Mouse (Mus musculus) embryonic facial prominence, embryonic 12.5 days (tissue): ENCODE measurements around the gene Olfr796. TPM values are rescaled to one million over a fixed set of nuclear protein-coding genes. Genes with fewer than 3 reads are reported as not detected.

Experiments used
- ATAC-seq: fragments of 200-750 bp; cut with Nextera tagmentation; 2 replicates; pipeline ENCODE4 v1.8.0; 2017; ENCODE audit not compliant: insufficient number of reproducible peaks, insufficient read depth, low FRiP score, low TSS enrichment
- H3K27ac ChIP-seq: fragments of 300-500 bp; sonication (generic); 2 replicates; pipeline ENCODE4 v1.5.1; 2016; ENCODE audit warnings: mild to moderate bottlenecking
- H3K27me3 ChIP-seq: fragments of 300-500 bp; sonication (generic); 2 replicates; pipeline ENCODE4 v1.6.1; 2016; ENCODE audit warnings: mild to moderate bottlenecking, moderate library complexity
- H3K36me3 ChIP-seq: fragments of 300-500 bp; sonication (generic); 2 replicates; pipeline ENCODE4 v1.6.1; 2016; ENCODE audit warnings: mild to moderate bottlenecking
- H3K4me1 ChIP-seq: fragments of 300-500 bp; sonication (generic); 2 replicates; pipeline ENCODE4 v1.6.1; 2016
- H3K4me2 ChIP-seq: fragments of 300-500 bp; sonication (generic); replicated peaks from 2 replicates; pipeline ENCODE4 v1.6.1; 2016; ENCODE audit warnings: mild to moderate bottlenecking, moderate library complexity
- H3K4me3 ChIP-seq: fragments of 300-500 bp; sonication (generic); 2 replicates; pipeline ENCODE4 v1.5.1; 2016; ENCODE audit warnings: mild to moderate bottlenecking
- H3K9ac ChIP-seq: fragments of 300-500 bp; sonication (generic); 2 replicates; pipeline ENCODE4 v1.6.1; 2016; ENCODE audit warnings: mild to moderate bottlenecking, moderate library complexity
- H3K9me3 ChIP-seq: fragments of 300-500 bp; sonication (generic); 2 replicates; pipeline ENCODE4 v1.6.1; 2016; ENCODE audit warnings: mild to moderate bottlenecking, moderate library complexity
- WGBS: fragments of 180-500 bp; shearing (Covaris S2); methylation state at CpG from one replicate; pipeline ENCODE4 v1.1.7; 2016; 5-methylcytosine and 5-hydroxymethylcytosine counted together
- microRNA-seq: library from miRNA; unstranded; fragments of <30 nt; microRNA quantifications from one replicate; pipeline ENCODE4, GENCODE M21; 2017
- polyA plus RNA-seq: library from polyadenylated mRNA; unstranded; fragments of >200 nt; fragmentation: Nextera tagmentation; extraction: Ambion mirVana; gene quantifications from 2 replicates; pipeline ENCODE4 v1.2.1, GENCODE M21; 2016

Olfr796 gene
- polyA plus RNA-seq = not detected in 2 replicates

GRCm38 (mm10) chr10:129612470-129612869 lies at the start of gene Olfr796:
Gene Olfr796, minus strand, starts transcription at chr10:129612570.
- Histone ChIP-seq H3K9me3 (no peaks in the 10 kb centered on the region), H3K4me3 (no peak within 1 kb of the TSS), H3K27ac (no peak within 1 kb of the TSS), H3K36me3 (no peaks in the 10 kb centered on the region), H3K9ac (no peak within 1 kb of the TSS), H3K4me2 (no peak within 1 kb of the TSS), H3K27me3 (no peaks in the 10 kb centered on the region), H3K4me1 (no peaks in the 10 kb centered on the region)
- WGBS = 96% methylated on average over 1 of the region's 1 CpGs
- ATAC-seq = no peak

GRCm38 (mm10) chr10:129657394-129657793 lies 45.0 kb upstream of the Olfr796 start, which contains the start of gene Olfr800:
Gene Olfr800, plus strand, starts transcription at chr10:129657694.
- Histone ChIP-seq H3K4me3 (no peak within 1 kb of the TSS), H3K36me3 (no peaks in the 10 kb centered on the region), H3K27me3 (no peaks in the 10 kb centered on the region), H3K4me1 (no peaks in the 10 kb centered on the region), H3K9ac (no peak within 1 kb of the TSS), H3K27ac (no peak within 1 kb of the TSS), H3K4me2 (no peak within 1 kb of the TSS), H3K9me3 (no peaks in the 10 kb centered on the region)
- no peak for ATAC-seq

DNA sequence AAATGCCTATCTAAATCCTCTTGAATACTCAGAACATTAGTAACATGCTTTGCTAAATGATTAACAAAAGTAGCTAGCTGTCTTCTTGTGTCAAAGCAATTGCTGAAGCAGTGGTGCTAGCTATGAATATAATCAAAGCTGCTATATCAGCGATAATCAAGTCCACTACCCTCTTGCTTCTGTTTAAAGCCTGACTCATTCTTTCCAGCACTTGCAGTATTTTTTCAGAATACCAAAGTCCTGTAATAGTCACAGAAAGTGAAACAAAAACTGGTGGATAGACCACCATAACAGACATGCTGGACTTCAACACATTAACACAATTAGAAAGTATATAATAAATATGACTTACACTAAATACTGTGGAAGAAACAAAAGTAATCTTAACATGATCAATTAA lies 39.4 kb upstream of the Olfr796 start:
- H3K4me1 ChIP-seq = no peaks in the 10 kb centered on the region
- no peak overlapping the region for H3K27ac ChIP-seq
- no peak overlapping the region for H3K4me2 ChIP-seq
- H3K27me3 ChIP-seq = no peaks in the 10 kb centered on the region
- no peak for ATAC-seq
- H3K9me3 ChIP-seq = no peaks in the 10 kb centered on the region
- no peak overlapping the region for H3K9ac ChIP-seq
- H3K4me3 ChIP-seq = no peak overlapping the region
- WGBS = 86% methylated on average over 1 of the region's 1 CpGs
- H3K36me3 ChIP-seq = no peaks in the 10 kb centered on the region

GRCm38 (mm10) chr10:129637184-129637583 lies 24.8 kb upstream of the Olfr796 start, which contains the start of gene Olfr799:
Gene Olfr799, plus strand, starts transcription at chr10:129637484.
- Histone ChIP-seq H3K4me3 (no peak within 1 kb of the TSS), H3K27me3 (no peaks in the 10 kb centered on the region), H3K27ac (no peak within 1 kb of the TSS), H3K9me3 (no peaks in the 10 kb centered on the region), H3K36me3 (no peaks in the 10 kb centered on the region), H3K9ac (no peak within 1 kb of the TSS), H3K4me1 (no peaks in the 10 kb centered on the region), H3K4me2 (no peak within 1 kb of the TSS)
- no peak for ATAC-seq
- 18% methylated on average over 1 of the region's 1 CpGs for WGBS

DNA sequence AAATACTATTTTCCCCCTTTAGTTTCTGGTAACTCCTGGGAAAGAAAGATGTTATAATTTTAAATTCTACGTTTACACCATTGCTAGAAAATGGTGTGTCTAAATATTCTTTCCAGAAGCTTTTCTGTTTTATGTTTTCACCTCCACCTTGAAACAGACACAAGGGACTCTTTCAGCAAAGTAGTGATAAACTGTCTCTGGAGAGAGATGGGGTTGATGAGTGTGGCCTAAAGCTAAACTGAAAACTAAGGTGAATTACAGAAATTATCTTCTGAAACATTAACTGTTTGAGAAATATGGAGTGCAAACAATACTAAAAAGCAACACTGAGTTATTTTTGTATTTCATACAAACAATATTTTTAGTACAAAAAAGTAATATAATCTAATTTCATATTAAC lies 15.5 kb upstream of the Olfr796 start, which contains the start of gene Olfr798:
Gene Olfr798 (minus strand): TSS at position 101 of the 400 bp plus-strand sequence.
- no peak for ATAC-seq
- Histone ChIP-seq H3K4me1 (no peaks in the 10 kb centered on the region), H3K27ac (no peak within 1 kb of the TSS), H3K4me2 (no peak within 1 kb of the TSS), H3K27me3 (no peaks in the 10 kb centered on the region), H3K9ac (no peak within 1 kb of the TSS), H3K9me3 (no peaks in the 10 kb centered on the region), H3K36me3 (no peaks in the 10 kb centered on the region), H3K4me3 (no peak within 1 kb of the TSS)
- WGBS = 69% methylated on average over 1 of the region's 1 CpGs

- no peaks in the 10 kb centered on the region for H3K9me3 ChIP-seq
- no peaks in the 10 kb centered on the region for H3K27me3 ChIP-seq
- ATAC-seq = no peak
- H3K4me2 ChIP-seq = no peak overlapping the region
- H3K4me3 ChIP-seq = no peak overlapping the region
- no peaks in the 10 kb centered on the region for H3K36me3 ChIP-seq
- H3K27ac ChIP-seq = no peak overlapping the region
- no peaks in the 10 kb centered on the region for H3K4me1 ChIP-seq
- no peak overlapping the region for H3K9ac ChIP-seq
These were observed 10.9 kb upstream of the Olfr796 start for GRCm38 (mm10) chr10:129623251-129623650.

GRCm38 (mm10) chr10:129621724-129622123 lies 9.4 kb upstream of the Olfr796 start:
- ATAC-seq = peak; percentile 28; the same call in 1 of the 2 replicates
- no peaks in the 10 kb centered on the region for H3K9me3 ChIP-seq
- WGBS = 23% methylated on average over 1 of the region's 1 CpGs

GRCm38 (mm10) chr10:129577066-129577465 lies 35.3 kb downstream of the Olfr796 start:
- H3K9me3 ChIP-seq = no peaks in the 10 kb centered on the region
- 69% methylated on average over 1 of the region's 1 CpGs for WGBS
- no peaks in the 10 kb centered on the region for H3K36me3 ChIP-seq
- no peak overlapping the region for H3K27ac ChIP-seq
- H3K27me3 ChIP-seq = no peaks in the 10 kb centered on the region
- no peak overlapping the region for H3K4me2 ChIP-seq
- H3K4me3 ChIP-seq = no peak overlapping the region
- no peaks in the 10 kb centered on the region for H3K4me1 ChIP-seq
- ATAC-seq = no peak
- H3K9ac ChIP-seq = no peak overlapping the region

More at GRCm38 (mm10) chr10:129621724-129622123, 9.4 kb upstream of the Olfr796 start:
- Histone ChIP-seq H3K4me1 (no peaks in the 10 kb centered on the region), H3K27ac (no peak overlapping the region), H3K27me3 (no peaks in the 10 kb centered on the region), H3K9ac (no peak overlapping the region), H3K4me3 (no peak overlapping the region), H3K36me3 (no peaks in the 10 kb centered on the region), H3K4me2 (no peak overlapping the region)

DNA sequence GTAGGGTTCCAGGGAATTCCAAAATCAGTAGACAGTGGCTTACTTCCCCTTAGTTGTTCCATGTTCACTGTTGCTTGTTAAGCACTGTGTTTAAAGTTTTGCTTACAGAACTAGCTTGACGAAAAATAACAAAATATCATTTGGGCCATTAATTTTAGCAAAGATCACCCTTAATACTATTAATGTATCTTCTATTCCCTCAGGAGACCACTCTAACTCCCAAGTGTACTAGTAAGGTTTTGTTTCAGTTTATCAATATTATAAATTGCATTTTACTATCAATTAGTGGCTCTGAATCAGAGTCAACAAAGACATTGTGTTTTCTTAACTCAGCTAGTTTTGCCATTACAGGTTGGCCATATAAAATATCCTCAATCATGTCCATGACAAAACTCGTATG lies 45.0 kb downstream of the Olfr796 start, which contains the start of gene Olfr794:
Gene Olfr794 (plus strand): TSS at position 301 of the 400 bp plus-strand sequence.
- Histone ChIP-seq H3K27me3 (no peaks in the 10 kb centered on the region), H3K4me1 (no peaks in the 10 kb centered on the region), H3K9me3 (no peaks in the 10 kb centered on the region), H3K9ac (no peak within 1 kb of the TSS), H3K4me2 (no peak within 1 kb of the TSS), H3K36me3 (no peaks in the 10 kb centered on the region), H3K4me3 (no peak within 1 kb of the TSS), H3K27ac (no peak within 1 kb of the TSS)
- no peak for ATAC-seq
- WGBS = 86% methylated on average over 2 of the region's 2 CpGs

Small RNAs within 50 kb of the gene (microRNA-seq; reads per million reads assigned to microRNA genes)
- not detected for gene Gm23252

Other genes with a start within 250 kb of the Olfr796 start
- gene Olfr784, start 228.5 kb downstream of the Olfr796 start, polyA plus RNA-seq = 0.06 TPM in 1 of 2 replicates, not detected in the other
- gene Olfr785, start 207.1 kb downstream of the Olfr796 start, polyA plus RNA-seq = not detected in 2 replicates
- gene Olfr786, start 185.3 kb downstream of the Olfr796 start, polyA plus RNA-seq = not detected in 2 replicates
- gene Olfr787, start 150.7 kb downstream of the Olfr796 start, polyA plus RNA-seq = not detected in 2 replicates
- gene Olfr788, start 141.6 kb downstream of the Olfr796 start, polyA plus RNA-seq = not detected in 2 replicates
- not detected in 2 replicates for gene Olfr789, start 127.8 kb downstream of the Olfr796 start, polyA plus RNA-seq
- gene Olfr790, start 114.1 kb downstream of the Olfr796 start, polyA plus RNA-seq = not detected in 2 replicates
- gene Olfr791, start 90.8 kb downstream of the Olfr796 start, polyA plus RNA-seq = not detected in 2 replicates
- not detected in 2 replicates for gene Olfr792, start 73.4 kb downstream of the Olfr796 start, polyA plus RNA-seq
- not detected in 2 replicates for gene Olfr794, start 44.9 kb downstream of the Olfr796 start, polyA plus RNA-seq
- not detected in 2 replicates for gene Olfr798, start 15.4 kb upstream of the Olfr796 start, polyA plus RNA-seq
- gene Olfr799, start 24.9 kb upstream of the Olfr796 start, polyA plus RNA-seq = not detected in 2 replicates
- gene Olfr800, start 45.1 kb upstream of the Olfr796 start, polyA plus RNA-seq = not detected in 2 replicates
- gene Olfr801, start 61.3 kb upstream of the Olfr796 start, polyA plus RNA-seq = not detected in 2 replicates
- not detected in 2 replicates for gene Olfr802, start 75.6 kb upstream of the Olfr796 start, polyA plus RNA-seq
- gene Olfr803, start 81.7 kb upstream of the Olfr796 start, polyA plus RNA-seq = not detected in 2 replicates
- not detected in 2 replicates for gene Olfr804, start 90.6 kb upstream of the Olfr796 start, polyA plus RNA-seq
- not detected in 2 replicates for gene Olfr805, start 116.8 kb upstream of the Olfr796 start, polyA plus RNA-seq
- gene Olfr806, start 129.4 kb upstream of the Olfr796 start, polyA plus RNA-seq = not detected in 2 replicates
- gene Olfr807, start 145.2 kb upstream of the Olfr796 start, polyA plus RNA-seq = not detected in 2 replicates
- not detected in 2 replicates for gene Olfr808, start 152.9 kb upstream of the Olfr796 start, polyA plus RNA-seq
- not detected in 2 replicates for gene Olfr809, start 162.1 kb upstream of the Olfr796 start, polyA plus RNA-seq
- not detected in 2 replicates for gene Olfr810, start 182.3 kb upstream of the Olfr796 start, polyA plus RNA-seq
- gene Olfr811, start 191.8 kb upstream of the Olfr796 start, polyA plus RNA-seq = not detected in 2 replicates
- gene Olfr812, start 233.5 kb upstream of the Olfr796 start, polyA plus RNA-seq = not detected in 2 replicates
- gene Olfr813, start 242.8 kb upstream of the Olfr796 start, polyA plus RNA-seq = 0.18 TPM in 1 of 2 replicates, not detected in the other